Mouse (Mus musculus): ENCODE measurements around the gene Gm9837. TPM values are rescaled to one million over a fixed set of nuclear protein-coding genes. Genes with fewer than 3 reads are reported as not detected.

Gm9837 gene
- total and polyA plus RNA-seq, 3 experiments = not detected

GRCm38 (mm10) chr11:53443861-53444260 lies 26.4 kb downstream of the Gm9837 start:
- DNase-seq (ENCODE audit: extremely low read depth) = peak; percentile 38
- Histone ChIP-seq H3K4me3 (replicated peaks in 1 of 3; ENCODE audit: low read depth in 2 of 3, low read length in 2 of 3, poor library complexity in 1 of 3) (no peak overlapping the region), H3K27ac (ENCODE audit: insufficient read depth, low read depth) (no peak overlapping the region), H3K4me1 (ENCODE audit: control insufficient read depth in 1 of 2, insufficient read depth in 2 of 2) (0 out of 4 replicates have a peak, but pooled peaks cover 0 to 2% of the 10 kb centered on the region in 2 experiments), H3K79me2 (replicated peaks; ENCODE audit: control insufficient read depth, extremely low read depth, insufficient read depth, poor library complexity, severe bottlenecking) (no peaks in the 10 kb centered on the region), H3K9me3 (replicated peaks; ENCODE audit: low read length) (no peaks in the 10 kb centered on the region), H3K36me3 (replicated peaks in 1 of 2; ENCODE audit: control insufficient read depth in 1 of 2, insufficient read depth in 1 of 2, low read length in 1 of 2) (no peaks in the 10 kb centered on the region), H3K9ac (ENCODE audit: insufficient read depth, low read depth) (no peak overlapping the region), H3K4me2 (ENCODE audit: insufficient read depth, low read depth, poor library complexity, severe bottlenecking) (no peak overlapping the region; the same call in 1 of the 2 replicates), H3K27me3 (replicated peaks) (no peaks in the 10 kb centered on the region)
- in situ Hi-C loops (cut with MboI; ENCODE audit: low pct_ligation_motif_present, low pct_unique_long_range_greater_than_20kb, low sequenced_read_pairs) (no loop called here), dilution Hi-C loops (cut with MboI; ENCODE audit: extremely low pct_ligation_motif_present, extremely low pct_unique_long_range_greater_than_20kb, low sequenced_read_pairs) (no loop called here)
- TF ChIP-seq TCF12 (IDR thresholded peaks at IDR 0.05; ENCODE audit: low read depth, low read length) = no peak
- TF ChIP-seq BHLHE40 (IDR thresholded peaks at IDR 0.05; ENCODE audit: low read depth, low read length) = no peak
- TF ChIP-seq ZMIZ1 (IDR thresholded peaks at IDR 0.05; ENCODE audit: low read depth, low read length) = no peak
- no peak for TF ChIP-seq PAX5 (IDR thresholded peaks at IDR 0.05; ENCODE audit: low read length)
- TF ChIP-seq ZKSCAN1 (IDR thresholded peaks at IDR 0.05; ENCODE audit: borderline replicate concordance, low read depth, low read length) = no peak
- no peak for TF ChIP-seq JUND (conservative IDR thresholded peaks at IDR 0.05; ENCODE audit: low read depth, low read length)
- TF ChIP-seq NELFE (IDR thresholded peaks at IDR 0.05; ENCODE audit: low read depth, low read length) = no peak
- TF ChIP-seq MXI1 (IDR thresholded peaks at IDR 0.05; ENCODE audit: low read depth, low read length) = no peak
- TF ChIP-seq MYC (IDR thresholded peaks at IDR 0.05; ENCODE audit: low read depth, low read length) = peak; percentile 93
- TF ChIP-seq TBP (conservative IDR thresholded peaks at IDR 0.05; ENCODE audit: low read depth, low read length) = no peak
- TF ChIP-seq POLR2AphosphoS2 (IDR thresholded peaks at IDR 0.05; ENCODE audit: low read depth, low read length) = no peak
- TF ChIP-seq POLR2A (IDR thresholded peaks at IDR 0.05; ENCODE audit: low read depth, low read length) = 0 out of 2 replicates have a peak, but pooled peaks have one; percentile 21
- TF ChIP-seq SMC3 (IDR thresholded peaks at IDR 0.05; ENCODE audit: low read depth, low read length) = peak; percentile 58
- TF ChIP-seq UBTF (IDR thresholded peaks at IDR 0.05; ENCODE audit: low read depth, low read length) = no peak
- TF ChIP-seq CHD2 (IDR thresholded peaks at IDR 0.05; ENCODE audit: low read length) = no peak
- peak in 1 of 2 experiments; percentile 94; a peak in 2 of 4 replicates for TF ChIP-seq CTCF (conservative IDR thresholded peaks at IDR 0.05 in 1 of 2, IDR thresholded peaks at IDR 0.05 in 1 of 2; ENCODE audit: low read depth in 2 of 2, low read length in 2 of 2)
- TF ChIP-seq SIN3A (IDR thresholded peaks at IDR 0.05; ENCODE audit: low read length) = no peak
- no peak for TF ChIP-seq EP300 (IDR thresholded peaks at IDR 0.05; ENCODE audit: low read length)
- TF ChIP-seq NRF1 (IDR thresholded peaks at IDR 0.05; ENCODE audit: low read depth, low read length) = no peak
- TF ChIP-seq E2F4 (IDR thresholded peaks at IDR 0.05; ENCODE audit: insufficient replicate concordance, low read depth, low read length) = no peak
- TF ChIP-seq ZC3H11A (IDR thresholded peaks at IDR 0.05; ENCODE audit: low read depth, low read length) = no peak
- no peak for TF ChIP-seq USF2 (conservative IDR thresholded peaks at IDR 0.05; ENCODE audit: low read depth, low read length)
- no peak for TF ChIP-seq HCFC1 (IDR thresholded peaks at IDR 0.05; ENCODE audit: low read depth, low read length)
- TF ChIP-seq GABPA (IDR thresholded peaks at IDR 0.05; ENCODE audit: insufficient replicate concordance, low read depth, low read length) = no peak
- peak; percentile 47 for TF ChIP-seq RAD21 (IDR thresholded peaks at IDR 0.05; ENCODE audit: low read depth, low read length)
- peak; percentile 70; the same call in 1 of the 2 replicates for TF ChIP-seq MAX (IDR thresholded peaks at IDR 0.05; ENCODE audit: low read length)
- no peak for TF ChIP-seq ETS1 (conservative IDR thresholded peaks at IDR 0.05; ENCODE audit: low read depth, low read length)

All from CH12.LX (cell line).